Mouse (Mus musculus): ENCODE results near the gene Glo1. TPM values are rescaled to one million over a fixed set of nuclear protein-coding genes. Genes with fewer than 3 reads are reported as not detected.

Gene Glo1
- polyA plus RNA-seq (2015; fragmentation: Illumina TruSeq; extraction: RNeasy Lipid Tissue Mini Kit (QIAGEN cat#74804); ENCODE audit: low read depth, low replicate concordance): 174 TPM

DNA sequence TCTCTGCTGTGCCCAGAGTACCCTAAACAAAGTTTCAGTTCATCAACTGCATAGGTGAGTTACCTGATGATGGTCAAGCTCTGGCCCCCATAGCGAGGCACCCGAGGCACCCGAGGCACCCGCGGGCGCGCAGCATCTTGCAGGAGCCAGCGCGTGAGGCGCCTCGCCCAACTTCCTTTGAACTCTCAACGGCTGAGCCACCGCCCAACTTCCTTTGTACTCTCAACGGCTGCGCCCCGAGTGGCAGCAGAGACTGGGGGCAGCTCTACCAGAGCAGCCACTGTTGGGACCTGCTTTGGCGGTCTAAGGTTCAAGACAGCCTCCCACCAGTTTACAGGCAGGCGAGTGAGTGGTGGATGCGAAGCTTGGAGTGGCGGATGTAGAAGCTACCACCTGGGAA lies at the start of gene Glo1:
Gene Glo1, minus strand, starts transcription at position 153 of the 400 bp plus-strand sequence.

GRCm38 (mm10) chr17:30624132-30624531 lies 2.5 kb downstream of the Glo1 start, which contains the start of gene Dnah8:
TSS of gene Dnah8 (plus strand) at chr17:30624354.

DNA sequence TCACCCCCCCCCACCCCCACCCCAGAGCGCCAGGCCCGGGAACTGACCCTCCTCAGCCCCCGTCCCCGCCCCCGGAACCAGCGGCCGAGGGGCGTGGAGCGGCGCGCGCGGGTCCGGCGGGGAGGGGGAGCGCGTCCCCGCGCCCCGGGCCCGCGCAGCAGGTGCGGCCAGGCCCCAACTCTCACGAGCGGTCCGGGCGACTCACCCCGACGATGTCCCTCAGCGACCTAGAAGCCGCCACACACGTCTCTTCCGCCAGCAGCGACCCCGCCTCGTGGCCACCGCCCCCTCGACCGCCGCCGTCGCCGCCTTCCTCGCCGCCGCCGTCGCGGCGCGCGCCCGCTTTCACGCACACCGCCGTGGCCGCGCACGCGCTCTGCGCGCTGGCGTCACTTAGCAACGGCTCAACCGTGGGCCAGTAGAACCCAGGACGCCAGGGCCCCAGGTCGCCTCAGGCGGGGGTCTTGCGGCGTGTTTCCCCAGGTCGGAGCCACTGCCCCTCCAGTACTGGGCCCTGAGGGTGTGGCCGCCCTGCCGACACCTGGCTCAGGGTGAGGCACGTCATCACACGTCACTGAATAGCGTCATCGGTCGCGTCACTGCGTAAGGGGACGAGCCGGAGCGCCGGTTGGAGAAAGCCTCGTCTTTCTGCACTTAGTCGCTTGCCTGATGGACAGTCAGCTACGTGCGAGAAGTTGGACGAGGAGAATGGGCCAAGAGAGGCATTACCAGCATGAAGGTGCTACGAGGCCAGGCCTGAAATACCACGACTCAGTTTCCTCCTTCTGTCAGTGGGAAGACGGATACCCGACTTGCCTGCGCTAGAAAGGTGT lies 50.5 kb downstream of the Glo1 start, which contains the start of gene Btbd9:
Gene Btbd9, minus strand, starts transcription at position 548 of the 833 bp plus-strand sequence.

Other genes starting within 250 kb of the Glo1 start
- 40.5 TPM for gene Btbd9, start 50.4 kb downstream of the Glo1 start, polyA plus RNA-seq (2015; fragmentation: Illumina TruSeq; extraction: RNeasy Lipid Tissue Mini Kit (QIAGEN cat#74804); ENCODE audit: low read depth, low replicate concordance)
- gene Dnah8, start 2.5 kb downstream of the Glo1 start, polyA plus RNA-seq (2015; fragmentation: Illumina TruSeq; extraction: RNeasy Lipid Tissue Mini Kit (QIAGEN cat#74804); ENCODE audit: low read depth, low replicate concordance): 0.58 TPM

All from brain, adult 10 weeks (tissue).